Mouse (Mus musculus) embryonic facial prominence, embryonic 10.5 days (tissue): ENCODE results near the gene Manbal. TPM values are rescaled to one million over a fixed set of nuclear protein-coding genes. Genes with fewer than 3 reads are reported as not detected.
A peak's percentile ranks its signal among the peaks of the same experiment; 100 is the strongest.

Experiments used
- DNase-seq: peaks from one replicate; pipeline ENCODE4 v3.0.0-alpha.2; 2017; ENCODE audit warnings: low spot score
- H3K27ac ChIP-seq: fragments of 300-500 bp; sonication (generic); replicated peaks from 2 replicates; pipeline ENCODE4 v1.5.1; 2016; ENCODE audit warnings: mild to moderate bottlenecking
- H3K27me3 ChIP-seq: fragments of 300-500 bp; sonication (generic); replicated peaks from 2 replicates; pipeline ENCODE4 v1.6.1; 2016; ENCODE audit warnings: low read depth, mild to moderate bottlenecking; ENCODE audit not compliant: poor library complexity, severe bottlenecking
- H3K36me3 ChIP-seq: fragments of 300-500 bp; sonication (generic); replicated peaks from 2 replicates; pipeline ENCODE4 v1.6.1; 2016; ENCODE audit warnings: mild to moderate bottlenecking, moderate library complexity
- H3K4me1 ChIP-seq: fragments of 300-500 bp; sonication (generic); 2 replicates; pipeline ENCODE4 v1.6.1; 2016
- H3K4me3 ChIP-seq: fragments of 300-500 bp; sonication (generic); 2 replicates; pipeline ENCODE4 v1.5.1; 2016; ENCODE audit warnings: mild to moderate bottlenecking, moderate library complexity
- H3K9me3 ChIP-seq: fragments of 300-500 bp; sonication (generic); 2 replicates; pipeline ENCODE4 v1.6.1; 2016; ENCODE audit warnings: mild to moderate bottlenecking
- WGBS: fragments of 180-500 bp; shearing (Covaris S2); methylation state at CpG from one replicate; pipeline ENCODE4 v1.1.7; 2016; 5-methylcytosine and 5-hydroxymethylcytosine counted together
- polyA plus RNA-seq: library from polyadenylated mRNA; unstranded; fragments of >200 nt; fragmentation: Nextera tagmentation; extraction: Ambion mirVana; gene quantifications from 2 replicates; pipeline ENCODE4 v1.2.1, GENCODE M21; 2016

Gene Manbal
- polyA plus RNA-seq, 1 experiment from 2014 or later, result 66.5 TPM

GRCm38 (mm10) chr2:157431912-157432311 lies 64.5 kb downstream of the Manbal start:
- DNase-seq, result no peak
- Histone ChIP-seq H3K4me3 (no peak overlapping the region), H3K36me3 (peaks cover 98% of the 10 kb centered on the region), H3K27ac (peak overlapping the region; percentile 73), H3K27me3 (no peaks in the 10 kb centered on the region), H3K4me1 (peaks cover 92% of the 10 kb centered on the region), H3K9me3 (no peaks in the 10 kb centered on the region)
- WGBS, result 80% methylated on average over 5 of the region's 5 CpGs

- Histone ChIP-seq H3K4me3 (no peak overlapping the region), H3K27me3 (no peaks in the 10 kb centered on the region), H3K27ac (peak overlapping the region; percentile 73), H3K4me1 (peaks cover 86% of the 10 kb centered on the region), H3K9me3 (no peaks in the 10 kb centered on the region), H3K36me3 (peaks cover 98% of the 10 kb centered on the region)
- no peak for DNase-seq
- 63% methylated on average over 9 of the region's 9 CpGs for WGBS
Observed at GRCm38 (mm10) chr2:157432476-157432875, 65.1 kb downstream of the Manbal start.

DNA sequence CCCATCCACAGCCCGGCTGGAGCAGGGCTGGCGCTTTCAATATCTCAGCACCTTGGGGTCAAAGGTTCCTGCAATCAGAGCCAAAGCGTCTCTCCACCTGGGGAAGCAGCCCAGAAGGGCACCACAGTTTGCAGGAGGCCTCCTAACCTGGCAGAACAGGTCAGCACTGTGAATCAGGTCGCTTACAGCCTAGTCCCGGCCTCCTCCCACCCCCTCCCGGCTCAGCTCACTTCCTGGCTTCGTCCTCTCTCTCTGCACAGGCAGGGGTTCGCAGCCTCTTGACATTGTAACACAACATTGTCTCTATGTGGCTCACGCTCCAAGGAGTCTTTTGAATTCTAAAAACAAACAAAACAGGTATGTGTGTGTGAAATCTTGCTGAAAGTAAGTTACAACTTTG lies 66.6 kb downstream of the Manbal start:
- H3K36me3 ChIP-seq, result peaks cover 98% of the 10 kb centered on the region
- no peaks in the 10 kb centered on the region for H3K27me3 ChIP-seq
- no peaks in the 10 kb centered on the region for H3K9me3 ChIP-seq
- 25% methylated on average over 9 of the region's 9 CpGs for WGBS
- DNase-seq, result no peak
- peak overlapping the region; percentile 71 for H3K27ac ChIP-seq
- peaks cover 77% of the 10 kb centered on the region for H3K4me1 ChIP-seq
- H3K4me3 ChIP-seq, result peak overlapping the region; percentile 2; the same call in 1 of the 2 replicates

DNA sequence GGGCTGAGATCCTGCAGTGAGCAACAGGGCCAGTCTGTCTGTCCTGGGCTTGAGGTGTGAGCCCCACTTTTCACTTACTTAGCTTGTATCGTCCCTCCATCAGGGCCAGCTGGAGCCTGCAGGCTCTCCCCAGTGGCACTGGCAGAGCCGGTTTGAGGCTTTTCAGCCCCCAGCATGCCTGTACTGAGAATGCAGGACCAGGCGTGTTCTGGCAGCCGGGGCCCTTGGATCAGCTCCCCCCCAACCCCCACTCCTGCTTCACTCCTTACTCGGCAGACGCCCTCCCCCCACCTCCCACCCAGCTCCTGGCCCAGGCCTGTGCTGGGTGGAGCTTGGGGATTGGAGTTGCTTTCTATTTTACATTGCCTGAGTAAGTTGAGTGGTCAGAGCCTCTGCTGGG lies 67.1 kb downstream of the Manbal start:
- H3K9me3 ChIP-seq, result no peaks in the 10 kb centered on the region
- peak; percentile 80 for DNase-seq
- H3K27me3 ChIP-seq, result no peaks in the 10 kb centered on the region
- H3K4me3 ChIP-seq, result peak overlapping the region; percentile 2; the same call in 1 of the 2 replicates
- H3K36me3 ChIP-seq, result peaks cover 98% of the 10 kb centered on the region
- H3K27ac ChIP-seq, result peak overlapping the region; percentile 71
- peaks cover 72% of the 10 kb centered on the region for H3K4me1 ChIP-seq
- WGBS, result 18% methylated on average over 6 of the region's 6 CpGs

DNA sequence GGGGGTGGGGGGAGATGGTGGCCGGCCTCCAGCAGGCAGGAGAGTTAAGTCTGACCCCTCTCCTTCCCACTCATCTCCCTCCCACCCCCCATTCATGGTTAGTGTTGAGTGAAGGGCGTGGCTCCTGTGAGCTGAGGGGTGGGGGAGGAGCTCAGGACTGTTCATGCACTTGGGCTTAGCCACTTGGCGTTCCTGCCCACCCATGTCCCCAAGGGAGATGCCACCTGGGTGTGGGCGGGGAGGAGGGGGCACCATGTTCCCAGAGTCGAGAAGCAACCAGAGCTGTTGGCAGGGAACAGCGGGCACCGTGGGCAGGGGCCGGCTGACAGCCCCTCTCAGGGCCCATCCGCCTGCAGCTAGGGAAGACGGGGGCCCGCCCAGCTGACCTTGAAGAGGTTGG lies 69.1 kb downstream of the Manbal start:
- H3K36me3 ChIP-seq, result peaks cover 97% of the 10 kb centered on the region
- peaks cover 10% of the 10 kb centered on the region; the same call in 1 of the 2 replicates for H3K9me3 ChIP-seq
- no peak overlapping the region for H3K4me3 ChIP-seq
- no peak for DNase-seq
- WGBS, result 88% methylated on average over 10 of the region's 11 CpGs
- H3K27me3 ChIP-seq, result no peaks in the 10 kb centered on the region
- H3K27ac ChIP-seq, result no peak overlapping the region; the same call in 1 of the 2 replicates
- H3K4me1 ChIP-seq, result peaks cover 52% of the 10 kb centered on the region

DNA sequence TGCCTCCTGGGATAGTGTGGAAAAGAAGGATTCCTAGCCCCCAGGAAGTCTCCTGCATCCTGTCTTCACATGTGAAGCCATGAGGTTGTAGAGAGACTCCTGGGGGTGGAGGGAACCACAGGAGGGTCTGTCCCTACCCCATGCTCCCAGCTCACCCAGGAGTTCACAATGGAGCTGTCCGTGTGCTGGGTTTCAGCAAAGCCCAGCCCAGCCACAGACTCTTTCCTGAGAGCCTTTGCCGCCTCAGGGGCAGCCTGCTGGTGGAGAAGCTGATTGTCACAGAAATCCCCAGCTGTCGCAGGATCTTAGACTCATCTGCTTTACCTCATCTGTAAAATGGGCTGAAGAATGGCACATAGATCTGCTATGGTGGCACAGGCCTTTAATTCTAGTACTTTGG lies 69.7 kb downstream of the Manbal start:
- peaks cover 97% of the 10 kb centered on the region for H3K36me3 ChIP-seq
- no peaks in the 10 kb centered on the region for H3K27me3 ChIP-seq
- no peak overlapping the region for H3K27ac ChIP-seq
- H3K9me3 ChIP-seq, result peaks cover 11% of the 10 kb centered on the region; the same call in 1 of the 2 replicates
- 83% methylated on average over 3 of the region's 3 CpGs for WGBS
- no peak overlapping the region for H3K4me3 ChIP-seq
- DNase-seq, result no peak
- peaks cover 46% of the 10 kb centered on the region for H3K4me1 ChIP-seq

- H3K9me3 ChIP-seq, result peaks cover 11% of the 10 kb centered on the region; the same call in 1 of the 2 replicates
- no peak overlapping the region for H3K27ac ChIP-seq
- no peak overlapping the region for H3K4me3 ChIP-seq
- peaks cover 91% of the 10 kb centered on the region for H3K36me3 ChIP-seq
- DNase-seq, result no peak
- 93% methylated on average over 1 of the region's 1 CpGs for WGBS
- H3K27me3 ChIP-seq, result no peaks in the 10 kb centered on the region
- peaks cover 4% of the 10 kb centered on the region for H3K4me1 ChIP-seq
Observed at GRCm38 (mm10) chr2:157441363-157441762, 74.0 kb downstream of the Manbal start.

Other genes with a start within 250 kb of the Manbal start
- gene Samhd1, start 232.3 kb upstream of the Manbal start, polyA plus RNA-seq, result 26.7 and 27.8 TPM in 2 replicates
- 21.4 and 23.7 TPM in 2 replicates for gene Rbl1, start 163.1 kb upstream of the Manbal start, polyA plus RNA-seq
- 266 and 277 TPM in 2 replicates for gene Rpn2, start 88.6 kb upstream of the Manbal start, polyA plus RNA-seq
- gene Mroh8, start 88.0 kb upstream of the Manbal start, polyA plus RNA-seq, result 0.73 and 1.0 TPM in 2 replicates
- gene Ghrh, start 20.1 kb upstream of the Manbal start, polyA plus RNA-seq, result 0.34 and 1.3 TPM in 2 replicates
- 22.1 and 23.1 TPM in 2 replicates for gene Src, start 50.9 kb downstream of the Manbal start, polyA plus RNA-seq
- gene Nnat, start 192.5 kb downstream of the Manbal start, polyA plus RNA-seq, result 2,080 and 2,294 TPM in 2 replicates
- 82.1 and 82.3 TPM in 2 replicates for gene Blcap, start 203.7 kb downstream of the Manbal start, polyA plus RNA-seq